Mouse (Mus musculus): ENCODE results near the gene Ifnab. TPM values are rescaled to one million over a fixed set of nuclear protein-coding genes. Genes with fewer than 3 reads are reported as not detected.

Gene Ifnab
- total RNA-seq, 2 experiments from 2014 or later, result not detected

DNA sequence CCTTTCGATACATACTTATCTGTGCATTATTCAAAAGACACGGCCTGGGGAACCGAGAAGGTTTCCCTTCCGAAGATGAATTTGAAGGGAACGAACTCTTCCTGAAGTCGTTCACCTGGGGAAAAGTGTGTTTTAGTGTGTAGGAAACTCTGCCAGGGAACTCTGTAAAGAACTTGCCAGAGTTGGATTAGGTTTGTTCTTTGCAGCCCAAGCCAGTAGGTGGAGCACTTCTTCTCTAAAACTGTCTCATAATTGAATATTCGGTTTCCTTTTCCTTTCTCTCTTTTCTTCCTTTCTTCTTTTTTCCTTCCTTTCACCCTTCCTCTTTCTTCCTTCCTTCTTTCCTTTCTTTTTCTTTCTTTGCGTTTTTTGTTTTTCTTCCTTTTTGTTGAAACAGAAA lies 10.8 kb downstream of the Ifnab start:
- DNase-seq (ENCODE audit: low spot score in 2 of 2), result no peak

DNA sequence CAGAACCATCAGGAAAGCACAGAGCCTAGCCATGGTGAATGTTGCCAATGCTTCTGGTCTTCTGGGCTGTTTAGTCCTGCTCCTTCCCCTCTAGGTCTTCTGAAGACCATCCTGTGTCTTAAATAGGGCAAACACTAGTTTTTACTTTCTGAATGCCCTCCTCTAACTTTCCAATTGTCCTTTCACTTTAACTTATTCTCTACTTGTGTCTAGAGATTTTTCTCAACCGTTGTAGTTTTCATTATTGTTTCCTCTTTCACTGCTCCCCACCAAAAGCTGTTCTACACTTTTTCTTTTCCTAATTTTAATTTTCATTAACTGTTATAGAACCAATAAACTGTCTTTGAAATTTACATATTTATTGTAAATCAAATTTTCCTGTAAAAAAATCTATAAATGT lies 14.3 kb downstream of the Ifnab start, which contains the start of gene Ifna16:
TSS of gene Ifna16 (minus strand) at position 101 of the 400 bp plus-strand sequence.
- no peak for DNase-seq (ENCODE audit: low spot score in 2 of 2)

DNA sequence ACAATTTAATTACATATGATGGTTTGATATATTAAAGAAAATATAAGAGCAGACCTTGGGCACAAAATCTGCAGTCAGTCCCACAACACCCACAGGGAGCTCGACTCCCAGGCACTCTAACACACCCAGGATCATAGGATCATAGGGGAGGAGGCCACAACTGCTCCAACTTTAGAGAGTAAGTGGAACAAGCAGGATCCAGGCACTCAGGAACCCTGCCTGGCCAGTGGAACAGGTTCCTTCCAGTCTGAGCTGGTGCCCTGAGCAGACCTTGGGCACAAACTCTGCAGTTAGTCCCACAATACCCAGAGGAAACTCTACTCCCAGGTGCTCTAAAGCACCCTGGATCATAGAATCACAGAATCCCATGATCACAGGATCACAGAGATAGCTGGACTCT lies 35.7 kb downstream of the Ifnab start:
- DNase-seq (ENCODE audit: low spot score in 2 of 2), result no peak

DNA sequence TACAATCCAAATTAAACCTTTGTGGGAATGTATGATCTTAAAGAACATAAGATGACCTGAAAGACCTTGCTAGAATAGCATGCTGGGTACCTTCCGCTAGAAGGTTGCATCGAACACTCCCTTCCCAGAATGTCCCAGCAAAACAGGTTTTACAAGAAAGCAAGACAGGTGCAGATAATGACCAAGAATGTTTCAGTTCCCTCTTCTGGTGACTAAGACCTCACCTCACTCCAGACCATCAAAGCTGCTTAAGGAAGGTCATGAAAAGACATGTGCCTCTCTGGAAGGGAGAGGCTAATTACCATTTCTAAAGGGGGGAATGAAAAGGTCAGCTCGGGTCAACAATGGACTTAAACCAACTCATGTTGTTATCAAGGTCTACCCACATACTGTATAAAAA lies 37.5 kb downstream of the Ifnab start:
- no peak for DNase-seq (ENCODE audit: low spot score in 2 of 2)

DNA sequence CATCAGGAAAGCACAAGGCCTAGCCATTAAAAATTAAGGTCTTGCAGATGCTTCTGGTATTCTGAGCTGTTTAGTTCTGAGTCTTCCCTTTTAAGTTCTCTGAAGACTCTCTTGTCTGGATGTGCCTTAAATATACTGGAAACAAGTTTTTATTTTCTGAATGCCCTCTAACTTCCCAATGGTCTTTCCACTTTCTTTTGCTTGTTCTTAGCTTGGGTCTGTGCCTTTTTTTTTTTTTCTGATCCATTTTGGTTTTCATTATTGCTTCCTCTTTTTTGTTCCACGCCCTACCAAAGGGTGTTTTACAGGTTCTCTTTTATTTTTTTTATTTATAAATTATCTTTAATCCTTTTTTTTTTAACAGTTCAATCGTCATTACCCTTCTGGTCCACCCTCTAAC lies 46.8 kb downstream of the Ifnab start, which contains the start of gene Ifna13:
TSS of gene Ifna13 (minus strand) at position 101 of the 400 bp plus-strand sequence.
- no peak for DNase-seq (ENCODE audit: low spot score in 2 of 2)

DNA sequence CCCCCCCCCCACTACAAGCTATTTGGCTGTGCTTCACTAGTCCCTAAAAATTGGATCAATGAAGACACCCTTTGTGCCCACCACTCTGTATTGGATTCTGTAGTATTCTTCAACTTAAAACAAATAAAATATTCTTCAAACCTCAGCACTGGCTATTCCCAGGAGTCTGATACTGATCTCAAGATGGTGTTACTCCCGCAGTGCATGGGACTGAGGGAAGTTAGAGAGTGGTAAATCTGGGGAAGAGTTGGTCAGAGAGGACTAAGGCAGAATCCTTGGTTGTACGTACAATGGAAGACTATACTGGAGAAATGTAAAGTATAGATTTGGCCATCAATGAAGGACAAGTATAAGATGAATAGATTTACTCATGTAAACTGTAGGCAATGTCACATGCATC lies 48.6 kb downstream of the Ifnab start:
- DNase-seq (ENCODE audit: low spot score in 2 of 2), result no peak

DNA sequence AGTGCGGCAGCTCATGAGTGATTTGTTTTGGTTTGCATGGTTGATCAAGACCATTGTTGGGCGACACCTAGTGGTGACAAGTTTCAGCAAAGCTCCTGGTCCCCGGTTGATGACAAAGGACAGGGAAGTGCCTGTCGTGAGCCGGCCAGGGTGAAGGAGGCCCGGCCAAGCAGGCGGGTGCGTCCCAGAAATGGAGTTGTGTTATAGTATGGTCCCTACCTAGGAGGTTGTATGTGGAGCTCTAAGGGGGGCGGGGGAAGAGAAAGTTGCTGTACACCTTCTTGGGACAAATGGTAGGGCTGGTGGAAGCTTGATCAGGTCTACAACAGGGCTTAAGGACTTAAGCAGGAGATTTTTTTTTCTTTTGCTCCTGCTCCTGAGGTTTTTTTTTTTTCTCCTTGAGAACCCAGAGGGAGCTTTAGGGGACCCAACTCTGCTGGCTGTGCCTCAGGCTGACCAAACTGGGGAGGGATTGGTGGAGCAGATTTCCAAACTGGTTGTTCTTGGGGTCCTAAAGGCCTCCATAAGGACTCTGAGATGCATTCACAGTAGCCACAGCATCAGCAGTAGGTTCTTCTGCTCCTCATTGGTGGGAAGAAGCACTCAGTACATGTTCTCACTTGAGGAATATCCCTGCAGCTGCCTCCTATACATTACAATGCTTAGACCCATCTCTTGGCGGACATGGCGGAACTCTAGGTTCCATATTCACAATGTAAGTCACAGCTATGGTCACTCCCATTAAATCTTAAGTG lies 49.9 kb downstream of the Ifnab start:
- DNase-seq (ENCODE audit: low spot score in 2 of 2), result peak; percentile 97 to 98

DNA sequence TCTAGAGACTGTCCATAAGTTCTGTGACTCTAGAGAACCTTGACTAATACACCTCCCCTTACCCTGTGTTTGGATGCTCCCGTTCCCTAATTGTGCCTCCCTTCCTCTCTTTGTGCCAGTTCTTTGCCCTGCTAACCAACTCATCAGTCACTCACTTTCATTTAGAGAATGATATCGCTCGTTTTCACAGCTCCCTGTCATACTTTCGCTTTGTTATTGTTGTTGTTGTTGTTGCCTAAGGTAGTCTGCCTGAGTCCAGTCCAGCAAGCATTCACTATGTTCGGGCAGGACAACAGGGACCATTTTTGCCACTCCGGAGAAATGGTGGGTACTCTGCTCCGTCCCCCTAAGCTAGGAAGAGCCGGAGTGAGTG lies 50.5 kb downstream of the Ifnab start:
- no peak for DNase-seq (ENCODE audit: low spot score in 2 of 2)

Other genes with a start within 250 kb of the Ifnab start
- gene Ifnb1, start 168.6 kb downstream of the Ifnab start, total RNA-seq (2021), result not detected
- gene Ifna15, start 133.1 kb downstream of the Ifnab start, total RNA-seq (2021), result not detected
- gene Ifna14, start 119.6 kb downstream of the Ifnab start, total RNA-seq (2021), result not detected
- gene Ifna9, start 99.0 kb downstream of the Ifnab start, total RNA-seq (2021), result not detected
- gene Ifna12, start 88.0 kb downstream of the Ifnab start, total RNA-seq (2021), result not detected
- not detected for gene C87499, start 56.9 kb downstream of the Ifnab start, total RNA-seq (2021)
- not detected for gene Ifna13, start 46.9 kb downstream of the Ifnab start, total RNA-seq (2021)
- not detected for gene Ifna16, start 14.4 kb downstream of the Ifnab start, total RNA-seq (2021)
- not detected for gene Ifna2, start 7.4 kb downstream of the Ifnab start, total RNA-seq (2021)
- gene Gm26566, start 30.4 kb upstream of the Ifnab start, total RNA-seq (2021), result under 1 TPM in 1 of 2 experiments, not detected in 1; 0.40 TPM
- 10 to 100 TPM; 77.8 to 85.0 TPM for gene Klhl9, start 31.1 kb upstream of the Ifnab start, total RNA-seq (2021)
- gene Gm13271, start 63.5 kb upstream of the Ifnab start, total RNA-seq (2021), result not detected
- gene Gm13283, start 68.8 kb upstream of the Ifnab start, total RNA-seq (2021), result not detected
- not detected for gene Gm13290, start 82.5 kb upstream of the Ifnab start, total RNA-seq (2021)
- gene Gm13289, start 85.6 kb upstream of the Ifnab start, total RNA-seq (2021), result not detected
- gene Gm13272, start 88.5 kb upstream of the Ifnab start, total RNA-seq (2021), result not detected
- not detected for gene Ifnz, start 90.8 kb upstream of the Ifnab start, total RNA-seq (2021)
- not detected for gene Gm13276, start 94.3 kb upstream of the Ifnab start, total RNA-seq (2021)
- gene Gm13277, start 97.3 kb upstream of the Ifnab start, total RNA-seq (2021), result not detected
- gene Gm13278, start 100.2 kb upstream of the Ifnab start, total RNA-seq (2021), result not detected
- not detected for gene Gm13275, start 103.1 kb upstream of the Ifnab start, total RNA-seq (2021)
- not detected for gene Gm13279, start 106.0 kb upstream of the Ifnab start, total RNA-seq (2021)
- gene Gm13285, start 108.3 kb upstream of the Ifnab start, total RNA-seq (2021), result not detected
- gene Gm13287, start 111.9 kb upstream of the Ifnab start, total RNA-seq (2021), result not detected
- gene Gm13288, start 114.2 kb upstream of the Ifnab start, total RNA-seq (2021), result not detected
- not detected for gene Ifna7, start 124.9 kb upstream of the Ifnab start, total RNA-seq (2021)
- gene Ifna11, start 128.6 kb upstream of the Ifnab start, total RNA-seq (2021), result not detected
- gene Ifna6, start 136.1 kb upstream of the Ifnab start, total RNA-seq (2021), result not detected
- gene Ifna5, start 144.2 kb upstream of the Ifnab start, total RNA-seq (2021), result not detected
- gene Ifna4, start 150.5 kb upstream of the Ifnab start, total RNA-seq (2021), result not detected
- gene Ifna1, start 158.7 kb upstream of the Ifnab start, total RNA-seq (2021), result not detected
- gene Ifne, start 188.8 kb upstream of the Ifnab start, total RNA-seq (2021), result not detected

All from adrenal gland, adult 18-20 months (tissue).